Mouse (Mus musculus) megakaryocyte, embryonic 14.5 days (primary cell): ENCODE results near the gene Olfr486.

Experiments
- FLI1 ChIP-seq: IDR thresholded peaks from 2 replicates; pipeline ENCODE4 v1.6.1; 2012; ENCODE audit warnings: low read length, inconsistent platforms, mixed read lengths
- GATA1 ChIP-seq: IDR thresholded peaks from 3 replicates; pipeline ENCODE4 v1.6.1; 2012; ENCODE audit warnings: mixed read lengths, low read length, inconsistent platforms, borderline replicate concordance

GRCm38 (mm10) chr7:108127349-108127748 lies 45.2 kb downstream of the Olfr486 start, which contains the start of gene Olfr484:
- TF ChIP-seq FLI1 (no peak), GATA1 (no peak)
